Mouse (Mus musculus): ENCODE results near the gene Rab2b.

Gene Rab2b

DNA sequence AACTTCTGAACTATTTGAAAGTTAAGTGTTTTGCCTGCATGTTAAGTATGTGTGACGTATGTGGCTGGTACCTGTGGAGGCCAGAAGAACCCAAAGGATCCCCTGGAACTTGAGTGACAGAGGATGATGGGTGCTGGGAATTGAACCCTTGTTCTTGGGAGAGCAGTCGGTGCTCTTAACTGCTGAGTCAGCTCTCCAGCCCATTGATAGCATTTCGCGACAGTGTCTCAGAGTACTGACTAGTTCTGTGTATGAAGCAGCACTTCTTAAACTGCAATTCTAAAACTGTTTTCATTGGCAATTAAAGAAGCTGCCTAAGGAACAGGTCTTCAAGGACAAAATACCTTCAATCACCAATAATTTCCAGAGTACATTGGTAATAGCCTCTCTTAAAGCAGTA is 2.1 kb downstream of the Rab2b start:
- 92% methylated on average over 4 of the region's 4 CpGs for WGBS

DNA sequence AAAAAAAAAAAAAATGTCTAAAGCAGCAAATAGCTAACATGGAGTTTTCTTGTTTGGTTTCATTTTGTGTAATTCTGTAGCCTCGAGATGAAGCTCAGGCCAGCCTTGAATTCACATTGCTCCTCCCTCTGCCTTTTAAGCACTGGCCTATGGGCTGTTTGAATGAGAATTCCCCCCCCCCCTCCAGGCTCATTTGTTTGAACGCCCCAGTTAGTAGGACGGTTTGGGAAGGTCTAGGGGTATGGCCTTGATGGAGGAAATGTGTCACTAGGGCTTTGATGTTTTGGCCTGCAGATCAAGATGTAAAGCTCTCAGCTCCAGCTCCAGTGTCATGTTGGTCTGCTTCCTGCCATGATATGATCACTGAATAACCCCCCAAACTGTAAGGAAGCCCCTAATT is 6.6 kb downstream of the Rab2b start:
- WGBS, result 72% methylated on average over 3 of the region's 3 CpGs

DNA sequence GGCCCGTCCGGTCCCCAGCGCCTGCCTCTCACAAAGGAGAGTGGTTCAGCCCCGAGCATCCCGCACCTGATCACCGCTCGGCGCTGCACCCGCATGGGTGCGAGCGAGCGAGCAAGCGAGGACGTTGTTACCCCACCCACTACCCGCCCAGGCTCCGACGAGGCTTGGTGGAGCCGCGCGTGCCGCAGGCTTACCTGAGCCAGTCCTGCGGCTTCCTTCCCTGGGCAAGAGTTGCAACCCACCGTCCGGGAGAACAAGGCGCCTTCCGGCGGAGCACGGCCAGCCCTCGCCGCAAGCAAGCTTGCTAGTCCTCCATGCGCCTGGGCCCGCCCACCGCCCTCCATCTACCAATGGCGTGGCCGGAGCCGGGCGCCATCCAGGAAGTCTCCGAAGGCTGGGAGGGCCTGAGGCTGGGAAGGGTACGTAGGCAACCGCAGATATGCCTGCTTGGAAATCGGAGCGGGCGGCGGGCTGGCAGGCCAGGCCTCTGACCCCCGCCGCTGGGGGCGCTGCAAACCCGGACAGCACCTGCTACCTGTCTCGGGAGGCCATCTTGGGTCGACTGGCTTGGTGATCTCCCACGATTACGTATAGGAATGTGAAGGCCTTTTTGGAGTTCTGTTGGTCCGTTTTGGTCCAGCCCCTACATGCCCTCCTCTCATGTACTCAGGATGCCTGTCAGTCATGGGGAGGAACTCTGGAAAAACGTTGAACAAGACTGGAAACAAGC is 21.7 kb downstream of the Rab2b start, which contains the start of gene Chd8:
Chd8 (minus strand) TSS at position 297 of the 730 bp plus-strand sequence.
- WGBS, result under 1% methylated on average over 54 of the region's 54 CpGs

DNA sequence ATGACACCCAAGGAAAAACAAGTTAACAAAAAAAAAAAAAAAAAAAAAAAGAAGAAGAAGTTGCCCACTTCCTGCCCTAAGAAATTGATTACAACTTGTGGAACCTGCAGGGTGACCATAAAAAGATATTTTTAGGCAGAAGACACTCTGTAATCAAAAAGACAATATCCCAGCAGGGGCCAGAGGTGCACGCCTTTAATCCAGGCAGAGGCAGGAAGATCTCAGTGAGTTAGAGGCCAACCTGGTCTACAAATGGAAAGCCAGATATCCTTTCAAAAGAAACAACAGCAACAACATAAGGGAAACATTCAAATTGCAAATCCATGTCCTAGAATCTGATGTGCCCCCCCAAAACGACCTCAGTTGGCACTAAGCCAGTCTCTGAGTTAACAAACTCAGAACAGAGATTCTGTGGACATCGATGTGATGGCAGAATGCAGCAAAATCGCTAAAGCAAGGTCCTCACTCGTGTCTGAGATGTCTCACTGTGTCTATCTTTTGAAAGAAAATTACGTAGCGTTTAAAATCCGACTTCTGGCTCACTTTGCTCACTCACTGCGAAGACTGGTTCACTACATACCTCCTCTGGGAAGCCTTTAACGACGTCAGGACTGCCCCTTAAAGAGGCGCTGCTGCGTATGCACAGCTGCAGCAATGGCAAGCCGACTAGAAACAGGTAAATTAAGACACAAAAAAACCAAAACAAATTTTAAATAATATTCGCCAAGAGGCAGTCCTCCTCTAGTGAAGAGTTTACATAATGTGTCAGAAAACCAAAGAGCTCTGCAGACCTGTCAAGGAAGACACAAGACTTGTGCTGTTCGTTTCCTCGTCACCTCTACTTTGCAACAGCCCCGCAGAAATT is 22.8 kb downstream of the Rab2b start:
- WGBS, result 5% methylated on average over 18 of the region's 18 CpGs

DNA sequence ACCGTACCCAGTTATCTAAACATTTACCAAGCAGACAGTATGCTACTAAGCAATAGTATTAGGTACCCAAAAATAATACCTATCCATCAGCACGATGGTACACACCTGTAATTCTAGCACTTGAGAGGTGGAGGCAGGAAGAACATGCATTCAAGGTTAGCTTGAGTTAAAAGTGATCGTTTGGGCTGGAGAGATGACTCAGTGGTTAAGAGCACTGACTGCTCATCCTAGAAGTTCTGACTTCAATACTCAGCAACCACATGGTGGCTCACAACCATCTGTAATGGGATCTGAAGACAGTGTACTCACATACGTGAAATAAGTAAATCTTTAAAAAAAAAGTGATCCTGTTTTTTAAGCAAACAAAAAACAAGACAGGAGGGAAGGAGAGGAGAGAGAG is 33.2 kb downstream of the Rab2b start:
- 65% methylated on average over 4 of the region's 4 CpGs for WGBS

DNA sequence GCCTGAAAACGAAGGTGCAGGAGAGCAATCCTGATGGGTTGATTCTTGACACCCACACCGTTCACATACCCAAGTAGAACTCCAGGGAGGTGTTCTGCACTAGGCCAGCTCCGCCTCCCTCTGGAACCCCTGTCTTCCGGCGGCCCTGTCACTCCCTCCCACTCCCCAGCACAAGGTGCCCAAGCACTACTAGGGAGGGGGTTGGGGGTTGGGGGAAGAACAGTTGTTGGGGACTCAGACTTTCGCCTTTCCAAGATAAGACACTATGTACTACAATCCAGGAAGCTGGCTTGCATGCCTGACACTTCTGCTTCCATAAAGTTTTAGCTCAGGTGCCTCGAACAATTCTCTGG is 34.7 kb downstream of the Rab2b start:
- WGBS, result 6% methylated on average over 7 of the region's 7 CpGs

DNA sequence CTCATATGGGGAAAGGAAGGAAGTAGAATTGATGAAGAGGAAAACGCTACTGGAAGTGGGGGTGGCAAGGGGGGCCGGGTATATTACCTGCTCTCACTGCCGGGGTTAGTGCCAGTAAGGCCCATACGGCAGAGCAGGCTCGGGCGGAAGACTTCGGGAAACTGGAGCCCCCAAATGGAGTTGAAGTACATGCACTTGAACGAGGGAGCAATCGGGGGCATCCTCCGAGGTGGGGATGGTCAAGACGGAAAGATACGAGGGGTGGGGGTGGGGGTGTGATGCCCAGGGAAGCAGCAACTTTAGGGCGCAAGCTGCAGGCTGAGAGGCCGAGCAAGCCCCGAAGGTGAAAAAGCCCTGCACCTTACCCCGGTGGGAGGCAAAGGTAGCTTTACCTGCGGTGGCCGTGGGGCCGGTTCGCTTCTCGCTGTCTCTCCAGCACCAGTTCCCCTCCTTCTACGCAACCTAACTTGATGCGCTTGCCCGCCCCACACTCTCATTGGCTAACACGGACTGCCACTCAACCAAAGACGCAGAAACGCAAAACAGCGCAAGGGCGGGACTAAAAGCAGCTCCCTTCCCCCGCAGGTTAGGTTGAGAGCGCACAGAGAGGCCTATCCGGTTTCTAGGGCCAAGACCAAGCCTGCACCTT is 35.2 kb downstream of the Rab2b start:
- WGBS, result 1% methylated on average over 32 of the region's 32 CpGs

DNA sequence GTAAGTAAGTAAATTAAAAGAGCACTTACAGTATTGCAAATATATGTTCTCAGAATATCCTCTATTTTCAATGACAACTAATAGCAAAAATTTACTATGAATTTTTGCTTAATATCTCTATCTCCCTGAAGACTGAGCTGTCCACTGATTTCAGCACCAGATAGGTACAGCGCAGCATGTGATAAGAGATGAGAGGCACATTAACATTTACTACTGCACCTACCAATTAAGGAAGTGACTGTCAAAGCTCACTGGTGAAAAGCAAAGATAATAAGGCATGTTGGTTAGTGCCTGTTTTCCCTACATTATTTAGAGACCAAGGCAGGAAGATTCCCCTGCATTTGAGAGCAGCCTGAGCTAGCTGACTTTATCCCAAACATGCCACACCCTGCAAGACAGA is 43.1 kb downstream of the Rab2b start:
- 95% methylated on average over 1 of the region's 1 CpGs for WGBS

DNA sequence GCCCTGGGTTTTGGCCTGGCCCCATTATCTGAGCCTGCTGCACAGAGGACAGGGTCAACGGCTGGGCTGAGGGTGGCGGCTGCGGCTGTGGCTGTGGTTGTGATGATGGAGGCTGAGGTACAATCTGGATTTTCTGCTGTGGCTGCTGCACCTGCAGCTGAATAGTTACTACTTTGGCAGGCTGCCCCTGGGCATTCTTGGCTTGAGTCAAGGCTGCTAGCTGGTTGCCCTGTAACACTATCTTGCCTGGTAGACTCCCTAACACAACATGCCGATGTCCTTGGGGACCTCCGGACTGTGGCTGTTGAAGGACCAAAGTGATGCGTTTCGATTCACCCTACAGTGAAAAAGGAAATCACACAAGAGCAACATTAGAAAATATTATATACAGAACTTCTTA is 44.2 kb downstream of the Rab2b start:
- 86% methylated on average over 7 of the region's 7 CpGs for WGBS

DNA sequence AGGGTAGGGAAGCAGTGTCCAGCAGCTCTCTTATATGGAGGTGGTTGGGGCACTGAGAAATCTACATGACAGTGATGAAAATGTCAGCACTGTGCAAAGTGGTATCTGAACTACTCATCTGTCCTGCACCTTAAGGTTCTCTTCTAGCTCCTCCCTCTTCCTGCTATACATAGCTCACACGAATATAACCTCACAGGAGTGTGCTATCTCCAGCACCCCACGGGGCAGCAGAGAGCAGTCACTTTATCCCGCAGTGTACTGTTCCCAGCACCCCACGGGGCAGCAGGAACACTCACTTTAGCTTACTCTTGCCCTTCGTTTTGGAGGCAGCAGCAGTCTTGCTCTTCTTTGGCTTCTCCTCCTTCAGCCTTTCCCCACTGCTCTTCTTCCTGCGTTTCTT is 47.1 kb downstream of the Rab2b start:
- WGBS, result 81% methylated on average over 6 of the region's 6 CpGs

DNA sequence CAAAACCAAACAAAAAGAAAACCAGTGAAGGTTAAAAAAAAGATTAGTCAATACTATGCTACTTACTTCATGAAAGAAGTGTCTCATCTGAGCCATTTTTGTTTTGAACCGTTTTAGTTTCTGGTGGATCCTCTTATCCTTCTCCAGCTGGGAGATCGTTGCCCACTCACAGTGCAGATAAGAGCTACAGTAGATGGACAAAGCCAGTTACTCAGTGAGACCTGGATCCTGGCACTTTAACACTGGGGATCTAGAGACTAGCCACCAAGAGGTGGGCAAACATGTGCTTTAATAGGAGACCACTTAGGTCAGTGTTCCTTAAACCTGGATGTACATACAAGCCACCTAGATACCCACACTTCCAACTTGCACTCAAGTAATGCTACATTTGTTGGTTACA is 53.4 kb downstream of the Rab2b start:
- 78% methylated on average over 2 of the region's 2 CpGs for WGBS

DNA sequence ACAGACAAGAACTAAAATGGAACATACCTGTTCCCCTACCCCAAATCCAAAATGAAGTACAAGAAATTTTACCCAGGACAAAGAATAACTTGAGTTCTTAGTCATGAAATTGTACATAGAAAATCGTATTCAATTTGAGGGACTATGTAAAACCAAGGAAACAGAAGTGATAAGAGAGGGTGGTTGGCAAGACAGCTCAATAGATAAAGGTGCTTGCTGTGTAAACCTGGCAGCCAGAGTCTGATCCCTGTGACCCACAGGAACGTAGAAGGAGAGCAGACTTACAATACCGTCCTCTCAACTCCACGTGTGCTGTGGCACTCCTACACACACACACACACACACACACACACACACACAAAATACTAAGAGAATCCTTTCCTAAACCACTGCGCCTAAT is 62.1 kb downstream of the Rab2b start:
- 83% methylated on average over 5 of the region's 5 CpGs for WGBS

Data from cerebral cortex, adult 2 months (tissue).